In the genomic region with DNA sequence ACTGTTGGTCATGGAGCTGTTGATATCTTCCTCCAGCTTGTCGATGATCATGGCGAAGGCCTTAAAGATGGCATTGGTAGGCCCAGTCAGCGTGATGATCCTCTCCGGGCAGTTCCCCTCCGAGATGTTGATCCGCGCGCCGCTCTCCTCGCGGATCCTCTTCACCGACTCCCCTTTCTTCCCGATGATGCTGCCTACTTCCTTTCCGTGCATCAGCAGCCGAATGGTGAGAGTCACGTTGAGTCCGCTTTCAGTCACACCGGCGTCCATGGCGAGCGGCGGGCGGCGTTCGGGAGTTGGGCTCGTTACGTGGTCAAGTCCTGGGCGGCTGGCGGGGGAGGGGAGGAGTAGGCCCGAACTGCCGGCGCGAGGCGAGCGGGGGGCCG, we compare ENCODE assay signal across 7 mouse cellular contexts. TPM values are rescaled to one million over a fixed set of nuclear protein-coding genes. Genes with fewer than 3 reads are reported as not detected.
DNase-seq lines count a peak whose midpoint lies in the region; ATAC-seq and TF ChIP-seq lines count a peak whose summit lies in the region.

No protein-coding gene starts in this region.

- H3K9ac ChIP-seq in forebrain, embryonic 15.5 days (replicated peaks) = peak overlapping the region; percentile 90
- H3K9ac ChIP-seq in kidney, embryonic 15.5 days = peak overlapping the region; percentile 96
- H3K9ac ChIP-seq in lung, postnatal 0 days (replicated peaks; ENCODE audit: low read depth) = peak overlapping the region; percentile 92

- ATAC-seq in forebrain, embryonic 15.5 days (replicated peaks) = peak; percentile 54
- peak; percentile 41 for ATAC-seq in kidney, embryonic 15.5 days (replicated peaks; ENCODE audit: low FRiP score)
- peak; percentile 50 for ATAC-seq in lung, postnatal 0 days

- peak overlapping the region; percentile 98 for H3K4me3 ChIP-seq in spleen, adult 2 months (ENCODE audit: extremely low read depth, insufficient read depth, insufficient read length)
- peak overlapping the region; percentile 99 for H3K4me3 ChIP-seq in bone marrow, adult 2 months (replicated peaks; ENCODE audit: control insufficient read depth, low read depth, low read length)
- H3K4me3 ChIP-seq in forebrain, embryonic 15.5 days = peak overlapping the region; percentile 99
- peak overlapping the region; percentile 87 for H3K4me3 ChIP-seq in kidney, embryonic 15.5 days (replicated peaks)
- peak overlapping the region; percentile 97 for H3K4me3 ChIP-seq in lung, postnatal 0 days (ENCODE audit: low read depth, low read length)

- TF ChIP-seq EP300 in lung, postnatal 0 days (IDR thresholded peaks at IDR 0.05) = no peak

- H3K4me2 ChIP-seq in forebrain, embryonic 15.5 days (replicated peaks) = peak overlapping the region; percentile 87
- peak overlapping the region; percentile 67 for H3K4me2 ChIP-seq in kidney, embryonic 15.5 days
- H3K4me2 ChIP-seq in lung, postnatal 0 days (replicated peaks; ENCODE audit: low read depth, low read length) = peak overlapping the region; percentile 74

- H3K36me3 ChIP-seq in spleen, adult 2 months (ENCODE audit: control insufficient read depth, insufficient read depth, low read length) = peaks cover 8% of the 10 kb centered on the region
- peaks cover 18% of the 10 kb centered on the region; the same call in 1 of the 2 replicates for H3K36me3 ChIP-seq in forebrain, embryonic 15.5 days
- H3K36me3 ChIP-seq in kidney, embryonic 15.5 days = peaks cover 31% of the 10 kb centered on the region
- no peaks in the 10 kb centered on the region for H3K36me3 ChIP-seq in lung, postnatal 0 days (ENCODE audit: insufficient read depth, low read length)

- H3K27me3 ChIP-seq in spleen, adult 2 months (ENCODE audit: control insufficient read depth, insufficient read depth, low read length) = no peaks in the 10 kb centered on the region
- H3K27me3 ChIP-seq in forebrain, embryonic 15.5 days = no peaks in the 10 kb centered on the region
- no peaks in the 10 kb centered on the region for H3K27me3 ChIP-seq in kidney, embryonic 15.5 days
- H3K27me3 ChIP-seq in lung, postnatal 0 days (replicated peaks; ENCODE audit: insufficient read depth, low read length) = no peaks in the 10 kb centered on the region

- under 1% methylated on average over 36 of the region's 36 CpGs for WGBS in spleen, adult 2 months
- 1% methylated on average over 36 of the region's 36 CpGs for WGBS in bone marrow, adult 2 months
- under 1% methylated on average over 36 of the region's 36 CpGs for WGBS in forebrain, embryonic 15.5 days
- WGBS in kidney, embryonic 15.5 days = 0% methylated on average over 29 of the region's 36 CpGs
- under 1% methylated on average over 35 of the region's 36 CpGs for WGBS in lung, postnatal 0 days

- no peaks in the 10 kb centered on the region for H3K9me3 ChIP-seq in forebrain, embryonic 15.5 days
- H3K9me3 ChIP-seq in kidney, embryonic 15.5 days (replicated peaks) = no peaks in the 10 kb centered on the region
- no peaks in the 10 kb centered on the region for H3K9me3 ChIP-seq in lung, postnatal 0 days (ENCODE audit: low read length)

- TF ChIP-seq POLR2A in spleen, adult 2 months (IDR thresholded peaks at IDR 0.05; ENCODE audit: low read depth, low read length) = no peak
- no peak for TF ChIP-seq POLR2A in bone marrow, adult 2 months (IDR thresholded peaks at IDR 0.05; ENCODE audit: borderline replicate concordance, control insufficient read depth, low read depth, low read length)

- H3K4me1 ChIP-seq in spleen, adult 2 months (ENCODE audit: control insufficient read depth, insufficient read depth, insufficient read length) = peaks cover 11% of the 10 kb centered on the region; the same call in 1 of the 2 replicates
- H3K4me1 ChIP-seq in bone marrow, adult 2 months (ENCODE audit: control insufficient read depth, insufficient read depth, low read length) = peaks cover 1% of the 10 kb centered on the region; the same call in 1 of the 2 replicates
- H3K4me1 ChIP-seq in forebrain, embryonic 15.5 days = peaks cover 28% of the 10 kb centered on the region
- H3K4me1 ChIP-seq in kidney, embryonic 15.5 days = peaks cover 25% of the 10 kb centered on the region
- peaks cover 10% of the 10 kb centered on the region; the same call in 1 of the 2 replicates for H3K4me1 ChIP-seq in lung, postnatal 0 days (ENCODE audit: insufficient read depth, low read depth, low read length)

- TF ChIP-seq CTCF in spleen, adult 2 months (IDR thresholded peaks at IDR 0.05; ENCODE audit: extremely low read depth, insufficient read depth, insufficient read length, insufficient replicate concordance) = no peak
- no peak for TF ChIP-seq CTCF in bone marrow, adult 2 months (IDR thresholded peaks at IDR 0.05; ENCODE audit: control insufficient read depth, insufficient read depth, low read length)
- TF ChIP-seq CTCF in lung, postnatal 0 days (IDR thresholded peaks at IDR 0.05) = no peak

- peak overlapping the region; percentile 100 for H3K27ac ChIP-seq in spleen, adult 2 months (ENCODE audit: insufficient read depth, low read length)
- peak overlapping the region; percentile 99 for H3K27ac ChIP-seq in bone marrow, adult 2 months (ENCODE audit: control insufficient read depth, insufficient read depth, low read depth, low read length, poor library complexity)
- H3K27ac ChIP-seq in forebrain, embryonic 15.5 days (replicated peaks) = peak overlapping the region; percentile 100
- H3K27ac ChIP-seq in kidney, embryonic 15.5 days = peak overlapping the region; percentile 99
- H3K27ac ChIP-seq in lung, postnatal 0 days (ENCODE audit: low read length) = peak overlapping the region; percentile 100

- peak in 1 of 2 experiments; percentile 39 for DNase-seq in spleen, adult 2 months (ENCODE audit: low read depth in 1 of 2, low spot score in 2 of 2)
- no peak for DNase-seq in spleen, postnatal 4 days (ENCODE audit: low spot score in 2 of 2)
- peak; percentile 77 for DNase-seq in lung, postnatal 0 days (ENCODE audit: low spot score)
- peak; percentile 68 for DNase-seq in retina, embryonic 14.5 days (ENCODE audit: low spot score)

RNA-seq across cellular contexts. Expression of a gene that starts 0.5 kb away (rescaled TPM):
- 166 and 200 TPM in 2 replicates for polyA plus RNA-seq in spleen, adult 2 months (2012; rRNA removed)
- polyA plus RNA-seq in bone marrow, adult 2 months (2011; ENCODE audit: insufficient read depth, insufficient read length, low replicate concordance, missing spikeins) = 52.9 and 86.3 TPM in 2 replicates
- polyA plus RNA-seq in forebrain, embryonic 15.5 days (2015; fragmentation: Nextera tagmentation; extraction: Ambion mirVana) = 409 and 412 TPM in 2 replicates
- polyA plus RNA-seq in kidney, embryonic 15.5 days (2015; fragmentation: Nextera tagmentation; extraction: Ambion mirVana) = 488 and 506 TPM in 2 replicates
- 317 and 353 TPM in 2 replicates for polyA plus RNA-seq in lung, postnatal 0 days (2015; fragmentation: Nextera tagmentation; extraction: Ambion mirVana)

Comparison
In these comparisons a context has a peak if more than half of its experiments do, and no peak if none do; other contexts are left out.
1. DNase-seq: peak in lung, postnatal 0 days (single experiment) and retina, embryonic 14.5 days (single experiment); none in spleen, postnatal 4 days (0 of 2).
2. Peak in every context shown above with its lines, with median percentiles within 50 percentile points of each other: H3K27ac ChIP-seq, H3K4me3 ChIP-seq, ATAC-seq, H3K4me2 ChIP-seq and H3K9ac ChIP-seq.